Mouse (Mus musculus) adrenal gland (tissue): ENCODE data around the gene Hoxb5.

ENCODE experiments used
- intact Hi-C: fragments of 180-260 bp; cut with DNase I; formaldehyde crosslinking; loops from one replicate; pipeline ENCODE4 v1.15.1; 2025

Gene Hoxb5

GRCm38 (mm10) chr11:96286739-96287385 lies 16.3 kb upstream of the Hoxb5 start:
- intact Hi-C loops: no loop called here

GRCm38 (mm10) chr11:96287411-96287810 lies 15.7 kb upstream of the Hoxb5 start:
- intact Hi-C loops: no loop called here

DNA sequence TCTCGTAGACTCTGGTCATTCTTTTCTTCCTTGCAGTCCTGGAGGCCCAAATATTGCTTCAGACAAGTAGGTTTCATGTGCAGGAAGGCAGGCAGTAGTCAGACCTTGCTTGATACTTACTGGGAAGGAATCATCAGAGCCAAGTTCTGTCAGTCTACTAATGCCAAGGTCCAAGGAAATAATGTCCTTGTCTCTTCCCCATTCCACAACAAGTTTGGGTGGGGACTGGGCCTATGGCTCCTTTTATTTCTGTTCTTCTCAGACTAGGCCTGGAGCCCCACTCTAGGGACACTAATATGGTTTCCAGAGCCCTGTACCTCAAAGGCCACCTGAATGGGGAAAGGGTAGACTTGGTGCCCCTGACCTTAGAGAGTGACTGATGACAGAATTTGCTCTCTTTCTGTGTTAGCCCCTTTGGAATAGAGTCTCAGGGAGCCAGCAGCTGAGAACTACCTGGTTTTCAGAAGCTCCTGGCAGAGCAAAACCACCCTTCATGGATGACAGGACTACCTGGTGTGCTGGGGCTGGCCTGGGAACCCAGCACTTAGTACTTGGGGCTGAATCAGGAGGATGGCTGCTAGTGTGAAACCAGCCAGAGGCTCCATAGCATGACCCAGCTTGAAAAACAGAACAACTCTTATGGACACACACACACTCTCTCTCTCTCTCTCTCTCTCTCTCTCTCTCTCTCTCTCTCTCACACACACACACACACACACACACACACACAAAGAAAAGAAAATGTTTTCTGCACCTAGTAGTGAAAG lies 14.5 kb upstream of the Hoxb5 start:
- intact Hi-C loops: no loop called here

- intact Hi-C loops: no loop called here
These were observed 13.8 kb upstream of the Hoxb5 start for GRCm38 (mm10) chr11:96289293-96289692.

- intact Hi-C loops: no loop called here
These were observed 13.3 kb upstream of the Hoxb5 start for GRCm38 (mm10) chr11:96289837-96290236.

DNA sequence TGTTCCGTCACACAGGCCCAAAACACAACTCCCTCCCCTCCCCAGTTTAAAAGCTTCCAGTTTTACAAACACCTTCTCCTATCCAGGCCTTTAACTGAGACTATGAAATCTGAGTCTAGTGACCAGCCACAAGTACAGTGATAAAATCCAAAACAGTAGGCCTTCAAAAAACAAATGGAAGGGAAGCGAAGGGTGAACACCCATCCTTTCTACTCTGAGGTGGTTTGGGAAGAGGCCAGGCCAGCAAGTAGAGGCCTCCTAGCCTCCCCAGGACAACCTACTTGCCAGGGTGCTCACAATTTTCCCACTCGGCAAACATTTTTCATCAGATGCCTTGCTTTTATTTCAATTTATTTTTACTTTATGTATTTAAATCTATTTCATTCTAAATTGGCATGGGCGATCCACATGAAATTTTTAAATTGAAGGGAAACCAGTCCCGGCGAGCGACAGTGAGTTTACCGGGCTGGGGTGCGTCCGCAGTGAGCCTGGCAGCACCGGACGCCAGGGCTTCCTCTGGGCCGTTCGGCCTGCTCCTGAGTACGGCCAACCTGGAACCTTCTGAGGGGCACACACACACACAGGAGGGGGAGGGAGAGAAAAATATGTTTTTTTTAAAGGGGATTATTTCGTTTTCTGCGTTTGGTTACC lies 12.3 kb upstream of the Hoxb5 start:
- intact Hi-C loops: no loop called here

GRCm38 (mm10) chr11:96291681-96292564 lies 11.2 kb upstream of the Hoxb5 start, which contains the start of gene Hoxb6:
Gene Hoxb6 (plus strand): TSS chr11:96292476.
- intact Hi-C loops: no loop called here

DNA sequence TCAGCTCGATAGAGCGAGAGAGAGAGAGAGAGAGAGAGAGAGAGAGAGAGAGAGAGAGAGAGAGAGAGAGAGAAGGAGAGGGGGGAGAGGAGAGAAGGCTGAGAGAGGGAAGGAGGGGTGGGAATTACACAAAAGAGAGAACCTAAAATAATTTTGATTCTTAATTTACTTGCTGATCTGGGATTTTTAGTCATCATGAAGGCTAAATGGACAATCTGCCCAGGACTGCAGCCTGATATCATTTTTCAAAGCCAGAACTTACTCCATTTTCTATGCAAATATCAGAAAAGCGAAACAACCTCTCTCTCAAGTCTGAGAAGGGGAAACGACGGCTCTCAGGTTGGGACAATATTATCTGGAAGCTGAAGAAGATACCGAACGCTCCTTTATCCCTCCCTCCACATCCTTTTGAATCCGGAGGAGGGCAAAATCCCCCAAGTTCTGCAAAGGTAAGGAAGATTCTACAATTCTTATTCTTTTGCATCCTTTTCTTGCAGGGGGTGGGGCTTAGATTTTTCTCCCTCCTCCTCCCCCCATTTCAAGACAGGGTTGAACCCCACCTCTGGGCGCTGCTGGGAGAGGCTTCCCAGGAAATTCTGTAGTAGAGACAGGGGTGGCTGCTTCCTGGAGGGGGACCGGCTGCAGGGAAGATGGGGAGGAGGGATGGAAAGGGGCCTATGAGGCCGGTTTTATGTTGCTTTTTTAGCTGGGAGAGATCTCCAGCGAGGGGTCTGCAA lies 10.4 kb upstream of the Hoxb5 start:
- intact Hi-C loops: no loop called here

- intact Hi-C loops: no loop called here
These were observed 9.7 kb upstream of the Hoxb5 start for GRCm38 (mm10) chr11:96293302-96293921.

DNA sequence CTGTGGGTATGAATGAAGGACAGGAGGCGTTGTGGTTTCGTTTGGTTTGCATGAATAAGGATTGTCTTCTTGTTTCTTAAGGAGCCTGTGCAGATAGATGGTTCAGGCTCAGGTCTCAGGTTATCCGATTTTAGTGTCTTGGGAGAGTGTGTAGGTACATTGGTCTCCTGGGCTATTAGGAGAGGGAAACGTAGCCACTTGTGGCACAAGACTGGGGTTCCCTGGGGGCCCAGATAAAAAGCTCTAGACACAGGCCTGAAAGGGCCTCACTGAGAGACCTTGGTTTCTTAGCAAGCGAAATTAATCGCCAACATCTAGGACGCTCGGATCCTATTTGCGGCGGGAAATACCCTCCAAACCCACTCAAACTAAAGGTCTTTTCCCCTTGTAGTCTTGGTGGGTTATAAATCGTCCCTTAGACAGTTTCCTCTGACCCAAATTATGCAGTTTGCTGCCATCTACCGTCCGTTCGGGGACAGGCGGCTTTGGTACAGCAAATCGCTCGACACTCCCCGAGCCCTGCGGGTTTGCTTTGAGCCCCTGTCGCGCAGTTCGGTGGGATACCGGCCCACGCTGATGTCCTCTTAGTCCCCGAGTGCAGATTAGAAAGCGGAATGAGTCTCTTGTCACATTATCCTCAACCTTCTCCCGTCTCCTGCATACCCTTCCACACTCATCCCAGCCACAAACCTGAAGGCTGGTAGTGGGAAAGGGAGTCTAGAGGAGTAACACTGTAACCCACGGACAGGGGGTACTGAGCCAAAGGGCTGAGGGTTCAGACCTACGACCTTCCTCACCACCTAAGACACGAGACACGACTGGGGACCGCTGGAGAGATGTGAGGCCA lies 8.7 kb upstream of the Hoxb5 start:
- intact Hi-C loops: loop anchor here (2.0 kb wide), 1 partner anchor 16 kb away; no protein-coding TSS in a partner anchor

DNA sequence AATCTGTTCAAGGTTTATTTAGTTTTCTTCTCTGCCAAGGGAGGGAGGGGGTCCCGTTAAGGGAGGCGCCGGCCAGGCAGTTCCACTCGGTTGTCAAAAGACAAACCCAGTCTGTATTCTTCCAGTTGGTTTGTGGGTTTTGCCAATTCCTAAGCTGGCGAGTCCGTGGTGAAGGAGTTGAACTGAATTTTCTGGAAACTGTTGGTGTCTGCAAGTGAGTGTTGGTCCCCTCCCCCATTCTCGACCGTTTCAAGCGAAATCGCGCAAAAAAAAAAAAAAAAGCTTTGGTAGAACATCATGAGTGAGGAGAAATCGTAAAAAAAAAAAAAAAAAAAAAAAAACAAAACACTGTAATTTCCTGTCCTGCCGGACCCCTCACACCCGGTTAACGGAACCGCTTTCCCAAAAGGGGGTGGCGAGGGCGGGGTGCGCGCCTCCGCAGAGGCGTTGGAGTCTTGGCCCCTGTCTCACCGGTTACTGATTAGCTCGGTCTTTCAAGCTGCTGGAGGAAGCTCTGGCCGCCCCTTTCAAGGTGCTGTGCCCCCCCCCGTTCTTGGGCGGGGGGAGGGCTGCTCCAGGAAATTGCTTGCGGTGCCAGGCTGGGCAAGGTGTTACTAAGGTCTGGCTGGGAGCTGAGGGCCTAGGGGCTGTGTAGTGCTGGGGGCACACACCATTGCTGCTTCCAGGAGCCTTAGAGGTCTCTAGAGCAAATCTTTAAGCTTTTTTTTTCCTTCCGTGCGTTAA lies 7.9 kb upstream of the Hoxb5 start:
- intact Hi-C loops: loop anchor here (2.0 kb wide), 1 partner anchor 16 kb away; no protein-coding TSS in a partner anchor

DNA sequence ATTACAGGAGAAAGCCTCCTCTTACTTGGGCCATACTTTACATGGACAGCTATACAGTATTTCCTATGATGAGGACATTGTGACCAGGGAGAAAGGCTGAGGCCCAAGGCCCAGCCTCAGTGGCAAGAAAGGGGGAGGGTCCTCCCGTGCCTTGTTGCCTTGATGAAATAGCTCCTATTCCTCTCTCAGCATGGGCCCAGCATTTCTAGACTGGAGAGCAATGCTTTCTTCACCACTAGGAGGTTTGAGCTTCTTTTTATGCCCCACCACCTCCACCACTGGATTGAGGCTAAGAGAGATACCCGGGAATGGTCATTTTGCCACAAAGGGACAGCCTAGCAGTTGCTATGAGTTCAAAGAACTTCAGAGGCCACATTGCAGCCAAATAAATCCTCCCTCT lies 6.1 kb upstream of the Hoxb5 start:
- intact Hi-C loops: no loop called here

GRCm38 (mm10) chr11:96297428-96297827 lies 5.7 kb upstream of the Hoxb5 start:
- intact Hi-C loops: no loop called here

DNA sequence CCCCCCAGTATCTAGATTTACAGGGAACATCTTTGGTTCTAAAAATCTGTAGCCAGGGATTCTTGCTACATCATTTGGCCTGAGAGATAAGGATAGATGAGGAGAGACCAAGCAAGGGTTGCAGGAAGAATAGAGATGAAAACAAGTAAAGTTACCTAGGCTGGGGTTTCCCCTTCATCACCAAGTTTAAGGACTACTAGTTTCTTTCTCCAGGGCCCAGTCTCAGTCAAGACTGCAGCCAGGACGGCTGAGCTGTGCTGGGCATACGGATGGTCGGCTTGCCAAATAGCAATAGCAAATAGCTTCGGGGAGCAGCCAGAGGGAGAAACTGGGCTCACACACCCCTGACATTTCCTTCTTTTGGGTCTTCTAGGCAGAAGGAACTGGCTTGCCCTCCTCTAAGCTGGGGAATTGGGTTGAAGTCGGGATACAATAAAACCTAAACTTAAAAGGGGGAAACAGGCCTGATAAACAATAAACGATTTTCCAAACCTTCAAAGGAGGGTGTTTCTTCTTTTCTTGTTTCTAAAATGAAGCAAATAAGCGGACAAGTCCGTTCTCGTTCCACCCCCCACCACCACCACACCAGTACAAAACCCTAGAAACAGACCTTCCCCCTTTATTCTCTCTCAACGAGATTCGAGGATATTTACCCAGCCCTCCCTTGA lies 5.0 kb upstream of the Hoxb5 start:
- intact Hi-C loops: no loop called here

DNA sequence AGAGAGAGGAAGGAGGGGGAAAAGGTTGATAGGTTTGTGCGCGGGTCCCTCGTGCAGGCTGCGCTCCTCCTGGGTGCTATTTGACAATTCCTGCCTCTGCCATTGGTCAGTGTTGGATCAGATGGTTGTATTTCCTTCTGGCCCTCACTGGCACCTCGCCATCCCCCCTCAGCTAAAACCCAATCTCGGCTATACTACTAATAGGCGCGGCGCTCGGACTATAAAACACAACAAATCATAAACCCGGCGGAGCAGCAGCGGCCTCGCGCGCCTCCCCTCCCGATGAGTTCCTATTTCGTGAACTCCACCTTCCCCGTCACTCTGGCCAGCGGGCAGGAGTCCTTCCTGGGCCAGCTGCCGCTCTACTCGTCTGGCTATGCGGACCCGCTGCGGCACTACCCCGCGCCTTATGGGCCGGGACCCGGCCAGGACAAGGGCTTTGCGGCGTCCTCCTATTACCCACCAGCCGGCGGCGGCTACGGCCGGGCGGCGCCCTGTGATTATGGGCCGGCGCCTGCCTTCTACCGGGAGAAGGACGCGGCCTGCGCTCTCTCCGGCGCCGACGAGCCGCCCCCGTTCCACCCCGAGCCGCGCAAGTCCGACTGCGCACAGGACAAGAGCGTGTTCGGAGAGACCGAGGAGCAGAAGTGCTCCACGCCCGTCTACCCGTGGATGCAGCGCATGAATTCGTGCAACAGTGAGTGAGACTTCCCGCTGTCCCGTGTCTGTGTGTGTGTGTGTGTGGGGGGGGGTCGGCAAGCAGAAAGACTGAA lies 4.1 kb upstream of the Hoxb5 start:
- intact Hi-C loops: no loop called here

- intact Hi-C loops: loop anchor here (5.0 kb wide), 2 partner anchors 108 to 238 kb away; no protein-coding TSS in a partner anchor
These were observed 3.4 kb upstream of the Hoxb5 start for GRCm38 (mm10) chr11:96299781-96300180.
